Mouse (Mus musculus): Measurements from ENCODE around the gene Cnn1. TPM values are rescaled to one million over a fixed set of nuclear protein-coding genes. Genes with fewer than 3 reads are reported as not detected.
A peak's percentile ranks its signal among the peaks of the same experiment; 100 is the strongest.

The Cnn1 gene
- total RNA-seq, 1 experiment from 2014 or later, result 0.56 TPM

DNA sequence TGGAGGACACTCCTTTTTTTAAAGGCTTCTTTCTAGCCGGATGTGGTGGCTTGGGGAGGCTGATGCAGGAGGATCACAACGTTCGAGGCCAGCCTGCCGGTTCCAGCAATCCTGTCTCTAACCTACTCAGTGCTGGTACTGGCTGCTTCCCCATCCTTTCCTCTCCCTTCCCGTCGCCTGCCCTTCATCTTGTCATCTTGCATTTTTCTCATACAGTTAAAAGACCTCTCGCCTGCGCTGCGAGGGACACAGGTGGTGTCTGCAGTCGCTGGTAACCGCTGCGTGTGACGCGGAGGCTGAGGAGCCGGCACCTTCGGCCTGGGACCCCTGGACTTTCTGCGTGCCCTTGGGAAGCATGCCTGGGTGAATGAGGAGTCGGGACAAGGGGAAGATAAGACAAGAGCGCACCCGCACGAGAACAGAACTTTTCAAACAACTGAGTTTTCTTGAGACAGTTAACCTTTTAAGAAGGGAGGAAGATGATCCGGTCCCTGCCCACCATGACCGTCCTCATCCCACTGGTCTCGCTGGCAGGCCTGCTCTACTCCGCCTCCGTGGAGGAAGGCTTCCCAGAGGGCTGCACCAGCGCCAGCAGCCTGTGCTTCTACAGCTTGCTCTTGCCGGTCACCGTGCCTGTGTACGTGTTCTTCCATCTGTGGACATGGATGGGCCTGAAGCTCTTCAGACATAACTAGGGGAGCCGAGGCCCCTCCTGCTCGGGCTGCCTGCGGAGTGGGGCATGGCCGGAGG, 58.7 kb downstream of the Cnn1 start:
- peak; percentile 27 for DNase-seq

Small RNAs within 50 kb of the gene (microRNA-seq; reads per million reads assigned to microRNA genes)
- gene Mir7084, result 0 reads per million in 2 experiments

Other genes with a start within 250 kb of the Cnn1 start
- gene Dock6, start 246.6 kb upstream of the Cnn1 start, total RNA-seq (2021), result 46.0 and 49.2 TPM in 2 replicates
- gene Rab3d, start 181.0 kb upstream of the Cnn1 start, total RNA-seq (2021), result 30.2 and 35.6 TPM in 2 replicates
- 6.5 and 8.5 TPM in 2 replicates for gene Ccdc159, start 171.7 kb upstream of the Cnn1 start, total RNA-seq (2021)
- gene Tmem205, start 171.7 kb upstream of the Cnn1 start, total RNA-seq (2021), result 203 and 258 TPM in 2 replicates
- gene Plppr2, start 162.2 kb upstream of the Cnn1 start, total RNA-seq (2021), result 25.5 and 31.0 TPM in 2 replicates
- 13.1 and 13.7 TPM in 2 replicates for gene Swsap1, start 143.5 kb upstream of the Cnn1 start, total RNA-seq (2021)
- 3.8 and 4.1 TPM in 2 replicates for gene Epor, start 135.7 kb upstream of the Cnn1 start, total RNA-seq (2021)
- 18.1 and 19.0 TPM in 2 replicates for gene Rgl3, start 109.8 kb upstream of the Cnn1 start, total RNA-seq (2021)
- 0.45 and 0.56 TPM in 2 replicates for gene Ccdc151, start 96.6 kb upstream of the Cnn1 start, total RNA-seq (2021)
- 133 and 135 TPM in 2 replicates for gene Prkcsh, start 96.4 kb upstream of the Cnn1 start, total RNA-seq (2021)
- gene Elavl3, start 47.2 kb upstream of the Cnn1 start, total RNA-seq (2021), result 2.4 and 3.0 TPM in 2 replicates
- gene Gm49318, start 28.0 kb upstream of the Cnn1 start, total RNA-seq (2021), result not detected in 2 replicates
- 9.1 and 10.1 TPM in 2 replicates for gene Zfp653, start 27.8 kb upstream of the Cnn1 start, total RNA-seq (2021)
- 74.9 and 80.6 TPM in 2 replicates for gene Ecsit, start 13.8 kb upstream of the Cnn1 start, total RNA-seq (2021)
- gene Elof1, start 18.0 kb downstream of the Cnn1 start, total RNA-seq (2021), result 66.9 and 74.2 TPM in 2 replicates
- 30.3 and 39.2 TPM in 2 replicates for gene Acp5, start 36.5 kb downstream of the Cnn1 start, total RNA-seq (2021)
- 47.7 and 51.8 TPM in 2 replicates for gene Pigyl, start 57.6 kb downstream of the Cnn1 start, total RNA-seq (2021)
- gene Zfp872, start 88.9 kb downstream of the Cnn1 start, total RNA-seq (2021), result 1.2 and 2.0 TPM in 2 replicates
- gene Zfp809, start 126.5 kb downstream of the Cnn1 start, total RNA-seq (2021), result 33.5 and 39.9 TPM in 2 replicates
- gene Zfp599, start 160.7 kb downstream of the Cnn1 start, total RNA-seq (2021), result 0.96 and 1.4 TPM in 2 replicates
- gene Zfp810, start 208.4 kb downstream of the Cnn1 start, total RNA-seq (2021), result 8.0 and 10.2 TPM in 2 replicates